Mouse (Mus musculus) brain, embryonic 14.5 days (tissue): ENCODE results near the gene Cep128.

Experiments used
- CTCF ChIP-seq: fragments of 200-500 bp; IDR thresholded peaks from 2 replicates; pipeline ENCODE4 v1.5.1; 2012; ENCODE audit warnings: inconsistent platforms, mild to moderate bottlenecking, moderate library complexity, borderline replicate concordance; ENCODE audit not compliant: insufficient read depth, insufficient read length; ENCODE audit errors: extremely low read depth
- POLR2A ChIP-seq: fragments of 200-500 bp; IDR thresholded peaks from 2 replicates; pipeline ENCODE4 v1.6.1; 2012; ENCODE audit warnings: mild to moderate bottlenecking, inconsistent platforms, borderline replicate concordance; ENCODE audit not compliant: poor library complexity, insufficient read depth, insufficient read length, severe bottlenecking; ENCODE audit errors: extremely low read depth

- TF ChIP-seq CTCF (no peak), POLR2A (no peak)
Observed at GRCm38 (mm10) chr12:91029116-91029515, 355.1 kb downstream of the Cep128 start.
